In genomic region chr5:141754278-141754677, GRCm38 (mm10) we compare ENCODE assay signal across 9 mouse cellular contexts.
DNase-seq lines count a peak whose midpoint lies in the region; ATAC-seq lines count a peak whose summit lies in the region.
"Had no signal": no experiment of that assay in that cellular context is flagged by ENCODE, and none has a peak within 500 bp of the region (broad histone marks: within the 10 kb centered on the region; RNA-seq: fewer than 3 reads in every experiment).

No protein-coding gene starts in this region.

- WGBS in liver, embryonic 11.5 days, result 26% methylated on average over 7 of the region's 7 CpGs
- 23% methylated on average over 7 of the region's 7 CpGs for WGBS in intestine, embryonic 16.5 days

- no peaks in the 10 kb centered on the region for H3K9me3 ChIP-seq in liver, embryonic 11.5 days (ENCODE audit: control insufficient read depth, low read length)
- H3K9me3 ChIP-seq in intestine, embryonic 16.5 days (ENCODE audit: control insufficient read depth, low read length), result no peaks in the 10 kb centered on the region

- no peak overlapping the region for H3K27ac ChIP-seq in liver, embryonic 11.5 days (ENCODE audit: low read depth, low read length)
- no peak overlapping the region for H3K27ac ChIP-seq in intestine, embryonic 16.5 days (ENCODE audit: low read length)

- H3K36me3 ChIP-seq in liver, embryonic 11.5 days (ENCODE audit: control insufficient read depth, insufficient read depth, low read length), result no peaks in the 10 kb centered on the region
- no peaks in the 10 kb centered on the region for H3K36me3 ChIP-seq in intestine, embryonic 16.5 days (ENCODE audit: control insufficient read depth, insufficient read depth, low read length)
- H3K36me3 ChIP-seq: G1E had no signal

- H3K4me2 ChIP-seq in liver, embryonic 11.5 days, result no peak overlapping the region
- H3K4me2 ChIP-seq in intestine, embryonic 16.5 days (ENCODE audit: low read depth, low read length), result no peak overlapping the region

- no peak for ATAC-seq in liver, embryonic 11.5 days (replicated peaks; ENCODE audit: low FRiP score)
- ATAC-seq in intestine, embryonic 16.5 days, result no peak

- no peak overlapping the region for H3K4me3 ChIP-seq in liver, embryonic 11.5 days (ENCODE audit: low read depth, low read length)
- no peak overlapping the region for H3K4me3 ChIP-seq in intestine, embryonic 16.5 days (ENCODE audit: low read length)

- H3K9ac ChIP-seq in liver, embryonic 11.5 days (ENCODE audit: low read depth, low read length), result no peak overlapping the region
- no peak overlapping the region for H3K9ac ChIP-seq in intestine, embryonic 16.5 days (ENCODE audit: low read depth, low read length)

- H3K4me1 ChIP-seq in liver, embryonic 11.5 days (replicated peaks; ENCODE audit: control insufficient read depth, insufficient read depth, low read length), result no peaks in the 10 kb centered on the region
- peaks cover 9% of the 10 kb centered on the region; the same call in 1 of the 2 replicates for H3K4me1 ChIP-seq in intestine, embryonic 16.5 days (ENCODE audit: control insufficient read depth, insufficient read depth, low read length)

- no peaks in the 10 kb centered on the region for H3K27me3 ChIP-seq in liver, embryonic 11.5 days (replicated peaks; ENCODE audit: control insufficient read depth, insufficient read depth, low read length)
- no peaks in the 10 kb centered on the region for H3K27me3 ChIP-seq in intestine, embryonic 16.5 days (replicated peaks; ENCODE audit: control insufficient read depth, insufficient read depth, low read length)

- peak; percentile 6 for DNase-seq in liver
- no peak for DNase-seq in liver, embryonic 11.5 days (ENCODE audit: low spot score)
- peak; percentile 25 to 66 for DNase-seq in frontal cortex, adult 2 months (ENCODE audit: extremely low spot score in 1 of 2, low spot score in 1 of 2)
- DNase-seq in layer of hippocampus, postnatal 14 days (ENCODE audit: low spot score in 2 of 2), result peak; percentile 20 to 63
- peak; percentile 49 to 64 for DNase-seq in right cerebral cortex, adult 2 months (ENCODE audit: low spot score in 2 of 2)
- no peak for DNase-seq in urinary bladder, postnatal 14 days (ENCODE audit: low spot score)
- DNase-seq in lung, postnatal 4 days, result no peak

Comparison
In these comparisons a context has a peak if more than half of its experiments do, and no peak if none do; other contexts are left out.
1. DNase-seq: peak in liver (single experiment), frontal cortex, adult 2 months (2 of 2), layer of hippocampus, postnatal 14 days (2 of 2) and right cerebral cortex, adult 2 months (2 of 2); none in liver, embryonic 11.5 days (single experiment), urinary bladder, postnatal 14 days (single experiment) and lung, postnatal 4 days (0 of 2).